Mouse (Mus musculus) lung, embryonic 14.5 days (tissue): Measurements from ENCODE around the gene Aimp1. TPM values are rescaled to one million over a fixed set of nuclear protein-coding genes. Genes with fewer than 3 reads are reported as not detected.

Source experiments
- ATAC-seq: fragments of 200-750 bp; cut with Nextera tagmentation; 2 replicates; pipeline ENCODE4 v1.8.0; 2017; ENCODE audit warnings: mild to moderate bottlenecking, moderate TSS enrichment, moderate library complexity; ENCODE audit not compliant: insufficient read depth
- DNase-seq: peaks from one replicate; pipeline ENCODE4 v3.0.0-alpha.2; 2015
- H3K27ac ChIP-seq: fragments of 300-500 bp; sonication (generic); 2 replicates; pipeline ENCODE4 v1.5.1; 2014; ENCODE audit warnings: low read depth, mild to moderate bottlenecking, moderate library complexity
- H3K27me3 ChIP-seq: fragments of 300-500 bp; sonication (generic); 2 replicates; pipeline ENCODE4 v1.6.1; 2014; ENCODE audit warnings: low read length, control low read depth; ENCODE audit not compliant: insufficient read depth
- H3K36me3 ChIP-seq: fragments of 300-500 bp; sonication (generic); 2 replicates; pipeline ENCODE4 v1.6.1; 2014; ENCODE audit warnings: control low read depth; ENCODE audit not compliant: insufficient read depth
- H3K4me1 ChIP-seq: fragments of 300-500 bp; sonication (generic); 2 replicates; pipeline ENCODE4 v1.6.1; 2014; ENCODE audit warnings: antibody characterized with exemption, control low read depth; ENCODE audit not compliant: insufficient read depth
- H3K4me2 ChIP-seq: fragments of 300-500 bp; sonication (generic); 2 replicates; pipeline ENCODE4 v1.6.1; 2014; ENCODE audit warnings: mild to moderate bottlenecking
- H3K4me3 ChIP-seq: fragments of 300-500 bp; sonication (generic); 2 replicates; pipeline ENCODE4 v1.5.1; 2014; ENCODE audit warnings: low read depth, low read length
- H3K9ac ChIP-seq: fragments of 300-500 bp; sonication (generic); 2 replicates; pipeline ENCODE4 v1.6.1; 2014
- H3K9me3 ChIP-seq: fragments of 300-500 bp; sonication (generic); 2 replicates; pipeline ENCODE4 v1.6.1; 2016; ENCODE audit warnings: low read depth, low read length, control low read depth
- CTCF ChIP-seq: IDR thresholded peaks from 2 replicates; pipeline ENCODE4 v1.5.1; 2016; ENCODE audit warnings: antibody characterized with exemption, low read depth
- WGBS: fragments of 180-500 bp; shearing (Covaris S2); extraction: QIAGEN DNeasy Blood & Tissue Kit; methylation state at CpG from one replicate; pipeline ENCODE4 v1.1.7; 2014; 5-methylcytosine and 5-hydroxymethylcytosine counted together
- polyA plus RNA-seq: library from polyadenylated mRNA; unstranded; fragments of >200 nt; fragmentation: Nextera tagmentation; extraction: Ambion mirVana; gene quantifications from 2 replicates; pipeline ENCODE4 v1.2.1, GENCODE M21; 2014

Gene Aimp1
- polyA plus RNA-seq, 1 experiment from 2014 or later, result 77.4 TPM

- H3K27me3 ChIP-seq, result no peaks in the 10 kb centered on the region
- H3K4me1 ChIP-seq, result no peaks in the 10 kb centered on the region
- no peak for TF ChIP-seq CTCF
- H3K4me3 ChIP-seq, result no peak overlapping the region
- H3K4me2 ChIP-seq, result no peak overlapping the region
- ATAC-seq (no peak), DNase-seq (no peak)
- H3K9me3 ChIP-seq, result no peaks in the 10 kb centered on the region
- no peaks in the 10 kb centered on the region for H3K36me3 ChIP-seq
- H3K9ac ChIP-seq, result no peak overlapping the region
- 22% methylated on average over 1 of the region's 1 CpGs for WGBS
- H3K27ac ChIP-seq, result no peak overlapping the region
These were observed 37.4 kb downstream of the Aimp1 start for GRCm38 (mm10) chr3:132646814-132647213.

GRCm38 (mm10) chr3:132644071-132644470, 40.1 kb downstream of the Aimp1 start:
- no peak for TF ChIP-seq CTCF
- Histone ChIP-seq H3K9ac (no peak overlapping the region), H3K9me3 (no peaks in the 10 kb centered on the region), H3K4me2 (no peak overlapping the region), H3K4me3 (no peak overlapping the region), H3K27me3 (no peaks in the 10 kb centered on the region), H3K4me1 (no peaks in the 10 kb centered on the region), H3K36me3 (no peaks in the 10 kb centered on the region), H3K27ac (no peak overlapping the region)
- 74% methylated on average over 4 of the region's 4 CpGs for WGBS
- no peak for DNase-seq
- no peak for ATAC-seq

- TF ChIP-seq CTCF, result no peak
- DNase-seq, result no peak
- Histone ChIP-seq H3K9ac (no peak overlapping the region), H3K36me3 (no peaks in the 10 kb centered on the region), H3K9me3 (no peaks in the 10 kb centered on the region), H3K4me2 (no peak overlapping the region), H3K4me3 (no peak overlapping the region), H3K27me3 (no peaks in the 10 kb centered on the region), H3K27ac (no peak overlapping the region), H3K4me1 (no peaks in the 10 kb centered on the region)
- ATAC-seq, result no peak
- 75% methylated on average over 3 of the region's 3 CpGs for WGBS
These were observed 47.1 kb downstream of the Aimp1 start for GRCm38 (mm10) chr3:132637080-132637479.

GRCm38 (mm10) chr3:132633261-132633660, 50.9 kb downstream of the Aimp1 start:
- Histone ChIP-seq H3K4me3 (no peak overlapping the region), H3K4me2 (no peak overlapping the region), H3K9ac (no peak overlapping the region), H3K36me3 (no peaks in the 10 kb centered on the region), H3K4me1 (no peaks in the 10 kb centered on the region), H3K27ac (no peak overlapping the region), H3K9me3 (no peaks in the 10 kb centered on the region), H3K27me3 (no peaks in the 10 kb centered on the region)
- ATAC-seq, result no peak
- TF ChIP-seq CTCF, result no peak
- WGBS, result 49% methylated on average over 2 of the region's 2 CpGs
- no peak for DNase-seq

GRCm38 (mm10) chr3:132629601-132630239, 54.5 kb downstream of the Aimp1 start, which contains the start of gene Gimd1:
Gene Gimd1 (plus strand): TSS chr3:132629820.
- H3K4me3 ChIP-seq, result no peak within 1 kb of the TSS
- TF ChIP-seq CTCF, result no peak
- no peaks in the 10 kb centered on the region for H3K9me3 ChIP-seq
- 75% methylated on average over 11 of the region's 11 CpGs for WGBS
- H3K4me2 ChIP-seq, result 0 out of 2 replicates have a peak within 1 kb of the TSS, but pooled peaks have one; percentile 20
- DNase-seq (no peak), ATAC-seq (no peak)
- H3K27me3 ChIP-seq, result no peaks in the 10 kb centered on the region
- no peak within 1 kb of the TSS for H3K27ac ChIP-seq
- no peak within 1 kb of the TSS for H3K9ac ChIP-seq
- no peaks in the 10 kb centered on the region for H3K36me3 ChIP-seq
- H3K4me1 ChIP-seq, result no peaks in the 10 kb centered on the region

GRCm38 (mm10) chr3:132628741-132629140, 55.4 kb downstream of the Aimp1 start:
- Histone ChIP-seq H3K9me3 (no peaks in the 10 kb centered on the region), H3K9ac (no peak overlapping the region), H3K27ac (no peak overlapping the region), H3K4me2 (0 out of 2 replicates have a peak overlapping the region, but pooled peaks have one; percentile 20), H3K27me3 (no peaks in the 10 kb centered on the region), H3K36me3 (no peaks in the 10 kb centered on the region), H3K4me1 (no peaks in the 10 kb centered on the region), H3K4me3 (no peak overlapping the region)
- WGBS, result 20% methylated on average over 8 of the region's 8 CpGs
- no peak for ATAC-seq
- peak; percentile 66 for DNase-seq
- peak; percentile 37; the same call in 1 of the 2 replicates for TF ChIP-seq CTCF

Other genes starting within 250 kb of the Aimp1 start
- gene Gimd1, start 54.5 kb downstream of the Aimp1 start, polyA plus RNA-seq, result not detected in 2 replicates
- 19.0 and 19.6 TPM in 2 replicates for gene Tbck, start 226 bp downstream of the Aimp1 start, polyA plus RNA-seq